Mouse (Mus musculus) intestine, embryonic 16.5 days (tissue): Measurements from ENCODE around the gene Ttc9. TPM values are rescaled to one million over a fixed set of nuclear protein-coding genes. Genes with fewer than 3 reads are reported as not detected.

ENCODE experiments used
- ATAC-seq: fragments of 200-750 bp; cut with Nextera tagmentation; 2 replicates; pipeline ENCODE4 v1.8.0; 2017; ENCODE audit warnings: moderate TSS enrichment, moderate library complexity
- H3K27ac ChIP-seq: fragments of 300-500 bp; sonication (generic); 2 replicates; pipeline ENCODE4 v1.5.1; 2014; ENCODE audit warnings: mild to moderate bottlenecking, low read length
- H3K27me3 ChIP-seq: fragments of 300-500 bp; sonication (generic); replicated peaks from 2 replicates; pipeline ENCODE4 v1.6.1; 2014; ENCODE audit warnings: low read length, control low read depth, mixed read lengths; ENCODE audit not compliant: control insufficient read depth, insufficient read depth
- H3K36me3 ChIP-seq: fragments of 300-500 bp; sonication (generic); 2 replicates; pipeline ENCODE4 v1.6.1; 2014; ENCODE audit warnings: low read length, control low read depth; ENCODE audit not compliant: control insufficient read depth, insufficient read depth
- H3K4me1 ChIP-seq: fragments of 300-500 bp; sonication (generic); 2 replicates; pipeline ENCODE4 v1.6.1; 2014; ENCODE audit warnings: low read length, control low read depth, mixed read lengths; ENCODE audit not compliant: control insufficient read depth, insufficient read depth
- H3K4me2 ChIP-seq: fragments of 300-500 bp; sonication (generic); 2 replicates; pipeline ENCODE4 v1.6.1; 2014; ENCODE audit warnings: low read depth, low read length, control low read depth
- H3K4me3 ChIP-seq: fragments of 300-500 bp; sonication (generic); 2 replicates; pipeline ENCODE4 v1.5.1; 2014; ENCODE audit warnings: mild to moderate bottlenecking, low read length
- H3K9ac ChIP-seq: fragments of 300-500 bp; sonication (generic); 2 replicates; pipeline ENCODE4 v1.6.1; 2014; ENCODE audit warnings: low read depth, low read length
- H3K9me3 ChIP-seq: fragments of 300-500 bp; sonication (generic); 2 replicates; pipeline ENCODE4 v1.6.1; 2016; ENCODE audit warnings: low read length, control low read depth; ENCODE audit not compliant: control insufficient read depth
- WGBS: fragments of 180-500 bp; shearing (Covaris S2); extraction: QIAGEN DNeasy Blood & Tissue Kit; methylation state at CpG from one replicate; pipeline ENCODE4 v1.1.7; 2014; 5-methylcytosine and 5-hydroxymethylcytosine counted together
- polyA plus RNA-seq: library from polyadenylated mRNA; unstranded; fragments of >200 nt; fragmentation: Nextera tagmentation; extraction: Ambion mirVana; gene quantifications from 2 replicates; pipeline ENCODE4 v1.2.1, GENCODE M21; 2015

The Ttc9 gene
- polyA plus RNA-seq: 1.5 TPM in 2 replicates

DNA sequence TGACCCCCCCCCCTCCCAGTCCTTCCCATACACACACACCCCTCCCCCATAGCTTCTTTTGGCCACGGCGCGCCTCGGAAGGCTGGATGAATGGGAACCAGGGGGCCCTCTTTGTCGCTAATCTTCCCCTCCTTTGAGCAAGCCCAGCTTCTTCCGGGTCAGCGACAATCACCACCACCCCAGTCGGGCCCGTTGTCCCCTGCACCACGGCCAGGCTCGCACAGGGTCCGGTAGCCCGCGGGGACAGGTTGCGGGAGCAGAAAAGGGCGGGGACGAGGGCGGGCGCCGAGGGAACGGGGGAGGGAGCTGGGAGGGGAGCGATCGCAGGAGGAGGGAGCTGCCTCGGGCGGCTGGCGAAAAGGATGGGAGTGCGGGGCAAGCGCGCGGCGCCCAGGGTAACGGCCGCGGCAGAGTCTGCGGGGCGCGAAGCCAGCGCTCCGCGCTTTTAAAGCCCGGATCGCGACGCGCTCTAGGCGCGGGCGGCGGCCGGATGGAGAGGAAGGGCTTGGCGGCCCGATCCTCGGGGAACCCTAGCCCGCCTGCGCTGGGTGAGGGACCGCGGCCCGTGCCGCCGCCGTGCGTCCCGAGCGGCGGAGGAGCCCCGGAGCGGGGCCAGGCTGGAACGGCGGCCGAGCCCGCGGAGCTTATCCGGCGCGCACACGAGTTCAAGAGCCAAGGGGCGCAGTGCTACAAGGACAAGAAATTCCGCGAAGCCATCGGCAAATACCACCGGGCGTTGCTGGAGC is at the start of gene Ttc9:
TSS of gene Ttc9 (plus strand) at position 335 of the 746 bp plus-strand sequence.
- no peak within 1 kb of the TSS for H3K27ac ChIP-seq
- WGBS: under 1% methylated on average over 75 of the region's 82 CpGs
- no peaks in the 10 kb centered on the region for H3K9me3 ChIP-seq
- peaks cover 6% of the 10 kb centered on the region; the same call in 1 of the 2 replicates for H3K4me1 ChIP-seq
- no peaks in the 10 kb centered on the region for H3K36me3 ChIP-seq
- peak within 1 kb of the TSS; percentile 62 for H3K4me3 ChIP-seq
- peak within 1 kb of the TSS; percentile 95 for H3K4me2 ChIP-seq
- H3K9ac ChIP-seq: peak within 1 kb of the TSS; percentile 38
- peak; percentile 78 for ATAC-seq
- peaks cover 27% of the 10 kb centered on the region for H3K27me3 ChIP-seq

DNA sequence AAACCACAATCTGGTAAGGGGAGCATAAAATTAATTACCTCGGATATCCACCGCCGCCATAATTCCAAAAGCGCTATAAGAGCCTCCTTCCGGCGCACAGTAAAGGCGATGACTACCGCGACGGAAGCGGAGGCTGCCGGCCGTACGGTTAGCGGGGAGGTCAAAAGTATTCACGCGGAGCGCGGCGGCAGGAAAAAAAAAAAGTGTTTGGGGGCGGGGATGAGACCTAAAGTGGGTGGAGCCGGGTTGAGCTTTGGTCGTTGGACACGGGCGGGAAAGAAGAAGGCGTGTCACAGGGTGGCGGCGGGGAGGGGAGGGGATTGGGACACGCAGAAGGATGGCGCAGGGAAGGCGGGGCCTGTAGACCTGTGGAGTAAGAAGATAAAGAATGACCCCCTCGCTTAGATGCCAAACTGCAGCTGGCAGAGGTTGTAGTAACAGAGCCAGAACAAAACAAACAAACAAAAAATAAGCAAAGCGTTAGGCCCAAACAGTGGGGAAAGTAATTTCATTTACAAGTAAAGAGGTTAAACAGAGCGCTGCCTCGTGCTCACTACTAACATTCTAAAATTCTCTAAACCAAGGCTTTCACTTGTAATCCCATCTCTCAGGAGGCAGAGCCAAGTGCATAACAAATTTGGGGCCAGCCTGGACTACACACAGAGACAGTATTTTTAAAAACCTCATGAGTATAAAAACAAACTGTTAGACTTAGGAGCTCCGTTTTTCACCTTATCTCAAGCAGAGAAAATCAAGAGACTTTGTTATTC is 36.0 kb upstream of the Ttc9 start, which contains the start of gene Med6:
TSS of gene Med6 (minus strand) at position 107 of the 770 bp plus-strand sequence.
- H3K27ac ChIP-seq: peak within 1 kb of the TSS; percentile 66

DNA sequence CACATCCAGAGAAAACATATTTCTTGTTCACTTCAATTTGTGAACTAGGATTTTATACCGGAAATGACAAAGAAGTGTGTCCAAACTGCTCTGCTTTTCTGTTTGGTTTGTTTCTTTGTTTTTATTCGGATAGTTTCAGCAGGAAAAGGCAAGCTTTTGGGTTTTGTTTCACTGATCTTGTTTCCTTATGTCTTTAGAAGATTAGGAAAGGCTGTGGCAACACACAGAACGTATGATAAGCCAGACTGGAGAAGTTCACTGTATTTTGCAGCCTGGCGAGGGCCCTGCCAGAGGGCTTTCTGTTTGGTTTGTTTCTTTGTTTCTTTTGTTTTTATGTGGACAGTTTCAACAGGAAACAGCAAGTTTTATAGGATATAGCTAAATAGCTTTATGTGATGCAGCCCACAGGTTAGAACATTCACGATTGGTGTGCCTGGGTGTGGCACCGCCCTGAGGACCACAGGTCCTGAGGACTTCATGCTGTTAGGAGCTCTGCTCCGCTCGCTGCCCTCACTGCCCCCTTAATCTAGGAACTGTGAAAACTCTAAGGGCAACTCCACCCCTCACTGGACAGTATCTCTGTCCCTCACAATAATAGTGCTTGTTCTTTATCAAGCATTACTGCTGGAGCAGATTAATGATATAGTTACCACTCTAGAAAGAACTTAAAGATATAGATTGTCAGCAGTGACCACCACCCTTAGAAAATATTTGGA is 34.3 kb upstream of the Ttc9 start:
- no peak for ATAC-seq

More for the DNA sequence above, 36.0 kb upstream of the Ttc9 start, which contains the start of gene Med6:
- no peaks in the 10 kb centered on the region for H3K36me3 ChIP-seq
- H3K4me1 ChIP-seq: no peaks in the 10 kb centered on the region; the same call in 1 of the 2 replicates
- peak within 1 kb of the TSS; percentile 76 for H3K4me3 ChIP-seq
- peak within 1 kb of the TSS; percentile 59 for H3K4me2 ChIP-seq
- peak; percentile 99 for ATAC-seq
- no peaks in the 10 kb centered on the region for H3K27me3 ChIP-seq
- WGBS: 2% methylated on average over 36 of the region's 36 CpGs
- no peaks in the 10 kb centered on the region for H3K9me3 ChIP-seq
- H3K9ac ChIP-seq: peak within 1 kb of the TSS; percentile 71

DNA sequence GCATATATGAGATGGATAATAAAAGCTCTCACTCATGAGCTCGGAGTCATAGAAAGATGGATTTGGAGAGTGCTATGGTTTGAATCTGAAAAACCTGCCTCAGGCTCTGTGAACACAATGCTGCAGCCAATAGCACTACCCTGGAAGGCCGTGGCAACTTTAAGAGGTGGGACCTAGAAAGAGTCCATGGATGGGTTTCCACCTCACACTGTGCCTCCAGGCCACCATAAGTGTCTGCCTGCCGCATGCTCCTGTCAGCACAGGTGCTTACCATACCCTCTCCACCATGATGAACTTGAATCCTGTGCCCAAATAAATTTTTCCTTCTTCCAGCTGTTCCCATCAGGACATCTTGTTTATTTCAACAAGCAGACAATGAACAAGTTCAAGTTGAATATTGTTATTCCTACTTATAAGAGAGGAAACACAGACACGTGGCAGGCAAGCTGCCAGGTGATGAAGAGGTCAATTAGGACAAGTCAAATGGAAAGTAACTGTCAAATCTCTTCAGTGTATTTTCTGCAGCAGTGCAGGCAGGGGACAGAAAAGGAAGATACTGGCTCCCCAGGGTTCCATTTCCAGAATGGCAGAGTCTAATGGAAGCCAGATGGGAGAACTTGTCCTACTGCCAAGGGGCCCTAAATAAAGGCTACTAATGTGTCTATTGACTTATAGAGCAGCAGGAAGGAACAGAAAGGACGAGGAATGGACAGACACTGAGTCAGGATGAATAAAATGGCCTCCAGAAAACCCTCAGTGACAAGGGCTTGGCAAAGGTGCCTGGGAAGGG is 25.9 kb upstream of the Ttc9 start:
- Histone ChIP-seq H3K27ac (no peak overlapping the region), H3K9me3 (no peaks in the 10 kb centered on the region), H3K4me1 (no peaks in the 10 kb centered on the region), H3K9ac (no peak overlapping the region), H3K27me3 (no peaks in the 10 kb centered on the region), H3K4me2 (no peak overlapping the region), H3K36me3 (no peaks in the 10 kb centered on the region), H3K4me3 (no peak overlapping the region)
- no peak for ATAC-seq
- WGBS: 60% methylated on average over 5 of the region's 5 CpGs

More for the DNA sequence above, 34.3 kb upstream of the Ttc9 start:
- no peak overlapping the region for H3K9ac ChIP-seq
- 82% methylated on average over 8 of the region's 8 CpGs for WGBS
- no peaks in the 10 kb centered on the region for H3K36me3 ChIP-seq
- H3K9me3 ChIP-seq: no peaks in the 10 kb centered on the region
- H3K4me3 ChIP-seq: no peak overlapping the region
- H3K27ac ChIP-seq: no peak overlapping the region
- no peaks in the 10 kb centered on the region; the same call in 1 of the 2 replicates for H3K4me1 ChIP-seq
- H3K27me3 ChIP-seq: no peaks in the 10 kb centered on the region
- H3K4me2 ChIP-seq: no peak overlapping the region

DNA sequence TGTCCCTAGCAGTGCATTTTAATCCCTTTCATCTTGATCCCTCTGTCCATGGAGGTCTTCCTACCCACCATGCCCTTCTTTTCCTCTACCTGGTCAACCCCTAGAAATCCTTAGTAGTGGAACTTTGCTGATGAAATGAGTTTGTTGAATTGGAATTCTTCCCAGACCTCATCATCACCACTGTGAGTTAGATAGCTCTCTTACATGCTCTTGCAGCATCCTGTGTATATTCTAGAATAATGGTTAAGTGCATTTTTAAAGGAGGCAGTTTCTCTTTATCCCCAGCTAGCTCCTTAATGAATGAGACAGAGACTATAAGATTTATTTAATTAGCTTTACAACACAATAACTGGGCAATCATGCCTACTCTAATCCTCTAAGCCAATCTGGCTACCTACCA is 21.6 kb upstream of the Ttc9 start:
- no peak overlapping the region for H3K9ac ChIP-seq
- no peak overlapping the region for H3K27ac ChIP-seq
- no peak overlapping the region for H3K4me3 ChIP-seq
- no peaks in the 10 kb centered on the region for H3K4me1 ChIP-seq
- H3K27me3 ChIP-seq: no peaks in the 10 kb centered on the region
- no peaks in the 10 kb centered on the region for H3K9me3 ChIP-seq
- no peaks in the 10 kb centered on the region for H3K36me3 ChIP-seq
- no peak for ATAC-seq
- H3K4me2 ChIP-seq: no peak overlapping the region

DNA sequence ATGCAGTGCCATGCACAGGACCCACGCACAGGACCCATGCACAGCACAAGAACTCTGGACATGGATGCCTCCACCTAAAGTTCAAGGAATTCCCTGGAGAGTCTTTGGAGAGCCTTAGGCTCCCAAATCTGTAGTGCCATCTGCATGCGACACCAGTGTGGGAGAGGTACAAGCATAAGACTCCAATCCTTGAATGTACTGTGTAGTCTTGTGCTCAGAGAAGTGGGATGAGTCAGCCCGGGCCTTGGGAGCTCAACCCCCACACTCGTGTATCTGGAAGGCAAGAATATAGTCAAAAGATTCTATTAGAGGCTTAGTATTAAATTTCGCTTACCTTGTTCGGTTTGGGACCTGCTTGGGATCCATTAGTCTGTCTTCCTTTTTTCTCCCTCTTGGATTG is 15.2 kb upstream of the Ttc9 start:
- H3K27ac ChIP-seq: no peak overlapping the region
- no peaks in the 10 kb centered on the region for H3K4me1 ChIP-seq
- H3K4me3 ChIP-seq: no peak overlapping the region
- ATAC-seq: no peak
- no peaks in the 10 kb centered on the region for H3K36me3 ChIP-seq
- no peak overlapping the region for H3K4me2 ChIP-seq
- no peaks in the 10 kb centered on the region for H3K9me3 ChIP-seq
- H3K27me3 ChIP-seq: no peaks in the 10 kb centered on the region
- no peak overlapping the region for H3K9ac ChIP-seq
- 84% methylated on average over 6 of the region's 6 CpGs for WGBS

DNA sequence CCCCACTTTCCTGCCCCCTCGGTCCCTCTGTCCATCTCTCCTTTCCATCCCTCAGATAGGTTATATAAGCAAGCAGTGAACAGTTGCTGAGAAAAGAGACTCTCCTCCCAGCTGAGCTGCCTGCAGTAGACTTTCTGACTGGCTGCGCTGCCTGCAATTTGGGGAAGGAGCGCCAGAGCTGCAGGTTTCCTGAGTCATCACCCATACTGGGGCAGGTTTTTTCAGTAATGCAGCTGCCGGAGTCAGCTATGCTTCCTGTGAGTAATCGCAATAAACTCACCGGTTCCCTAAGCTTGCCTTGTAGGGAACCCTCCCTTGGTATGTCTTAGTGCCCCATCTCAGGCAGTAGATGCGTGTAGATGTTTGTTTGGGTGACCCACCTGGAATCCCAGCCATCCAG is 14.1 kb upstream of the Ttc9 start:
- H3K9me3 ChIP-seq: no peaks in the 10 kb centered on the region
- no peak overlapping the region for H3K4me2 ChIP-seq
- no peak overlapping the region for H3K4me3 ChIP-seq
- no peak overlapping the region for H3K9ac ChIP-seq
- WGBS: 48% methylated on average over 7 of the region's 7 CpGs
- no peaks in the 10 kb centered on the region for H3K4me1 ChIP-seq
- ATAC-seq: no peak
- H3K27me3 ChIP-seq: no peaks in the 10 kb centered on the region
- no peaks in the 10 kb centered on the region for H3K36me3 ChIP-seq
- no peak overlapping the region for H3K27ac ChIP-seq

DNA sequence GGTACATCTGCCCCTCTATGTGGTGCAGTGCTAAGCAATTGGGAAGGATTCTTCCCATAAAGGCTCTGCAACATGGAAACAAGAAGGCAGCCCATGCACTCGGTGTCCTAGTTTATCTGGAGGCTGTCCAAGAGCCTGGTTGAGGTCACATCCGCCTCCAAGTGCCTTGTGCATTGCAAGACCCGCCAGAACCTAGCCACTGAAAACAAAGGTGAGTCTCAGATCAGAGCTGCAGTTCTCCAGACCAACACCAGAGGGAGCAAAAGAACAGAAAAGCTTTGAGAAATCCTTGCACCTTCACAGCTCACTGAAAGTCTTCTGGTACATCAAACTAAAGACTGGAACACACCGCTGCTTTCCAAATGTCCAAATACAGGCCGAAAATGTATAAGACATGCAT is 11.7 kb upstream of the Ttc9 start:
- H3K9me3 ChIP-seq: no peaks in the 10 kb centered on the region
- no peak; the same call in 1 of the 2 replicates for ATAC-seq
- WGBS: 11% methylated on average over 5 of the region's 5 CpGs

More for the DNA sequence above, 11.7 kb upstream of the Ttc9 start:
- no peak overlapping the region for H3K4me3 ChIP-seq
- no peaks in the 10 kb centered on the region for H3K36me3 ChIP-seq
- H3K4me2 ChIP-seq: no peak overlapping the region
- no peaks in the 10 kb centered on the region for H3K27me3 ChIP-seq
- no peak overlapping the region for H3K9ac ChIP-seq
- H3K27ac ChIP-seq: no peak overlapping the region
- no peaks in the 10 kb centered on the region for H3K4me1 ChIP-seq
